Mouse (Mus musculus) megakaryocyte-erythroid progenitor cell, adult 5-6 weeks (primary cell): Measurements from ENCODE around the gene Aco1. TPM values are rescaled to one million over a fixed set of nuclear protein-coding genes. Genes with fewer than 3 reads are reported as not detected.
"Not testable (repeated sequence)": the region's sequence is repeated elsewhere in the genome, so short reads cannot be mapped to it uniquely, and the experiment has no call there.

Source experiments
- ATAC-seq: replicated peaks from 2 replicates; pipeline ENCODE4 v1.8.0; 2016; ENCODE audit warnings: mild to moderate bottlenecking, inconsistent platforms; ENCODE audit not compliant: severe bottlenecking, poor library complexity, low FRiP score, low TSS enrichment
- total RNA-seq, 2 experiments: library from RNA; stranded (forward) in 1 of 2; stranded (reverse) in 1 of 2; fragments of 200-1000, 215-1000 nt in 1 of 2; fragments of >200 nt in 1 of 2; fragmentation: Nextera tagmentation in 1 of 2; gene quantifications; 2 replicates each; pipeline ENCODE4 v1.2.3; 2014 to 2017

The Aco1 gene
- 25.6 and 34.8 TPM in 2 replicates for total RNA-seq (2014; fragmentation: Nextera tagmentation)
- 28.7 and 33.1 TPM in 2 replicates for total RNA-seq (2017)

- peak; percentile 85 for ATAC-seq
These were observed at the start of gene Aco1 for GRCm38 (mm10) chr4:40142743-40143532. Aco1 (plus strand) TSS chr4:40143081.

- no peak for ATAC-seq
These were observed 47.9 kb upstream of the Aco1 start for GRCm38 (mm10) chr4:40094974-40095373.

- no peak for ATAC-seq
These were observed 39.9 kb upstream of the Aco1 start for GRCm38 (mm10) chr4:40102996-40103395.

- no peak for ATAC-seq
These were observed 36.8 kb upstream of the Aco1 start for GRCm38 (mm10) chr4:40106004-40106536.

- ATAC-seq = no peak
These were observed 34.9 kb upstream of the Aco1 start for GRCm38 (mm10) chr4:40108030-40108429.

- no peak for ATAC-seq
These were observed 29.7 kb upstream of the Aco1 start for GRCm38 (mm10) chr4:40113173-40113572.

DNA sequence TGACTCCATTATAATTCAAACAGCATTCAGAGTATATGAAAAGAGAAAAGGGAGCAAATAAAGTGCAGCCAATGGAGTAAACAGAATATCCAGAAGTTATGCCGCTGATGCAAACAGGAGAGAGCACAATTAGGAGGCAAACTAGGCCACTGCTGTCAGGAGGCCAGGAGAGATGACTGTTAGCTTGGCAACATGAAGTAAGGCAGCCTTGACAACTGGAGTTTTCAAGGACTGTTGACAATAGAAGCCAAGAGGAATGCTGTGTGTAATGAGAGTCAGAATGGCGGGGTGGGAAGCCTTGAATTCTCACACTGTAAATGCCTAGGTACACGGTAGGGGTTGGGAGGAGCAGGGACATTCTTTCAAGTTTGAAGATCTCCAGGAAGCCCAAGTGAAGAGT, 21.7 kb upstream of the Aco1 start:
- ATAC-seq = no peak

DNA sequence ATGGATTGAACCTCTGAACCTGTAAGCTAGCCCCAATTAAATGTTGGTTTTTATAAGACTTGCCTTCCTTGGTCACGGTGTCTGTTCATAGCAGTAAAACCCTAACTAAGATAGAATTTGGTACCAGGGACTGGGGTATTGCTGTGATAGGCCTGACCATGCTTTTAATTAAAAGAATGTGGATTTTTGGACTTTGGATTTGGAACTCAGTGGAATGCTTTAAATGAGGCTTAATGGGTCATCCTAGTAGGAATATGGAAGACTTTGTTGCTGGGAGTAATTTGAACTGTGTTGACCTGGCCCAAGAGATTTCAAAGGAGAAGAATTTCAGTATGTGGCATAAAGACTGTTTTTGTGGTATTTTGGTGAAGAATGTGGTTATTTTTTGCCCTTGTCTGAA, 20.6 kb upstream of the Aco1 start:
- ATAC-seq = not testable (repeated sequence)

DNA sequence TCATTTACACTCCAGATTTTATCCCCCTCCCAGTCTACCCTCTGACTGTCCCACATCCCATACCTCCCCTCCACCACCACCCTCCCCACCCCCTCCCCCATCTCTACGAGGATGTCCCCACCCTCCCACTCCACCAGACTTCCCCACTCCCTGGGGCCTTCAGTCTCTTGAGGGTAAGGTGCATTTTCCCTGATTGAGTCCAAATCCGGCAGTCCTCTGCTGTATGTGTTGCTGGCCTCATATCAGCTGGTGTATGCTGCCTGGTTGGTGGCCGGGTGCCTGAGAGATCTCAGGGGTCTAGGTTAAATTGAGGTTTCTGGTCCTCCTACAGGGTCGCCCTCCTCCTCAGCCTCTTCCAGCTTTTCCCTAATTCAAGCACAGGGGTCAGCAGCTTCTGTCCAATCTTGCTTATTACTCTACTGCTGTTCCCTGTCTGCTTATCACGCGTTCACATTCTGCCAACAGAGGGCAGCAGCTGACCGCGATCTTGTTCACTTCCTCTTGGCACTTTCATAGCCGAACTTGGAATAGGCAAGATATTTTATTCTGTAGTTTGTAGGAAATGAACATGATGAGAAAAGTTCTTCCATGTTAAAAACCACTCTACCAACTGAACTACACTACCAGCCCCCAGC, 8.3 kb upstream of the Aco1 start:
- peak; percentile 64 for ATAC-seq

GRCm38 (mm10) chr4:40136519-40136918, 6.4 kb upstream of the Aco1 start:
- ATAC-seq = no peak

- ATAC-seq = peak; percentile 46
These were observed 3.1 kb upstream of the Aco1 start for GRCm38 (mm10) chr4:40139663-40140255.

- no peak; the same call in 1 of the 2 replicates for ATAC-seq
These were observed 621 bp downstream of the Aco1 start for GRCm38 (mm10) chr4:40143533-40143871.

DNA sequence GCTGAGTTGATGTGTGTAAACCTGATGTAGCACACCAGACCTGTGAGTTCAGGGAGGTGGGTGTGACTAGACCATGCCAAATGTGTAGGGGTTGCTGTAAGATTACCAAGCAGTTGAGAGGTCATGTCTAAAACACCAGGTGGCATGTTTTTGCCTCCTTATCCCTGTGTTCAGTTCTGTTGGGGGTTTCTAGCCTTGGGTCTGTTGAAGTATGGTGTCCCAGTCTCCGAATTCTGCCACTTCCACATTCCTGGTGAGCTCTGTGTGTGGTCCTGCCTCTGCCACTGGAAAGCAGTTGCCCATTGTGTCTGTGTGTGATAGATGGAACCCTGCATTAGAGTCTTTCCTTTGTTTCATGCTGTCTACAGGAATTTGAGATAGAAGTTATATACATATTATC, 1.7 kb downstream of the Aco1 start:
- no peak for ATAC-seq

GRCm38 (mm10) chr4:40144981-40145380, 2.1 kb downstream of the Aco1 start:
- ATAC-seq = no peak

DNA sequence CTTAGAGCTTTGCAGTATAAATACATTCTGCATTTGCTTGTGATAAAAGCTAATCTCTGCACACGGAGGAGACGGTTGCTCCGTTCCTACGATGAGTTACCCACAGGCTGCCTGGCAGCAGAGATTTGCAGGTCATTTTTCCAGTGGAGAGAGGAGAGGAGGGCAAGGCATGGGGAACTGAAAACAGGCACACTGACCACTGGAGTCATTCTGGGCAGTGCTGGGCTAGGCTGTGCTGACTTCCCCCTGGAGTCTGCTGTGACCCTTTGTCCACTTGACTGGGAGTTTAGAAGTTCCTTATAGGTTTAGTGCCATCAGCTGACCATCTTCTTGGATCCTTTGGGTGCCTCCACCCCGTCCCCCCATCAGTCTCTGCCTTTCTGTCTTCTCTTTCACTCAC, 5.4 kb downstream of the Aco1 start:
- ATAC-seq = no peak

DNA sequence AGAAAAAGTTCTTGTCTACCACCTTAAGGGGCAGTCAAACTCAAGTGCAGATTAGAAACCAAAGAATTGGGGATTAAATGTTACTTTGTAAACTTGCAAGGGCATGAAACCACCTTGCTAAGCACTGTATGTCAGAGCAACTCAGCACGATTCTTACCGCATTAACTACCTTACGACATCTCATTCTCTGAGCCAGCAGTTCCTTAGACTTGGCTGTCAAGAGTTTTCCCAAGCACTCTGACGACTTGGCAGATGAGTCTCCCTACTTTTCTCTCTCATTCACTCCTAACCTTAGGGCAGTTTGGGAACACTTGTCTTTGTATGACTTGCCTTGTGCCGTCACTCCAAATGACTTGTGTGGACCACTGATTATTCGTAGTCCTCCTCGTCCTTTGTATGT, 7.2 kb downstream of the Aco1 start:
- no peak for ATAC-seq

- no peak for ATAC-seq
These were observed 9.9 kb downstream of the Aco1 start for GRCm38 (mm10) chr4:40152771-40153170.

GRCm38 (mm10) chr4:40153500-40153899, 10.6 kb downstream of the Aco1 start:
- no peak for ATAC-seq

- ATAC-seq = no peak
These were observed 11.9 kb downstream of the Aco1 start for GRCm38 (mm10) chr4:40154751-40155150.

DNA sequence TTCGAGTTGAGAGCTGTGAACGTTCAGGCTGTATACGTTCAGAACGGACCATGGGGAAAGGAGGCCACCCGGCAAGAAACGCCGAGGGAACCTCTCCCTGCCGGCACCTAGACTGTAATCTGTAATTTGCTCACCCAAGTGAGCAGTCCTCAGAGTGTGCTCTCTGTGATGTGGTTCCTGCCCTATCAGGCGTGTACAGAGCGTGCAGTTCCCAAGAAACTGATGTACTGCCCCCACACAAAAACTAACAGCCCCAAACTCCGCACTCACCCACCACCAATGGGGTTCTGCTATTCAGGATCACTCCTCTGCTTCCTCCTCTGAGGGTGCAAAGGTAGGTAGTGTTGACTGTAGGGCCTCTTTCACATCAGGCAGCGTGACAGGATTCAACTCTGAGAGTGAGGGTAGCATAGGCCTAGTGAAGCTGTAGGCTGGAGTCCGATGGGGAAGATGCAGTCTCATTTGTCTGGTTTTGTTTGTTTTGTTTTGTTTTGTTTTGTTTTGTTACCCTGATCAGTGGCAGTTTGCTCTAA, 12.7 kb downstream of the Aco1 start:
- no peak for ATAC-seq
